Mouse (Mus musculus): Measurements from ENCODE around the gene Qser1. TPM values are rescaled to one million over a fixed set of nuclear protein-coding genes. Genes with fewer than 3 reads are reported as not detected.
A peak's percentile ranks its signal among the peaks of the same experiment; 100 is the strongest.

Qser1 gene
- polyA plus RNA-seq, 2 experiments, result 2.4 to 2.7 TPM

DNA sequence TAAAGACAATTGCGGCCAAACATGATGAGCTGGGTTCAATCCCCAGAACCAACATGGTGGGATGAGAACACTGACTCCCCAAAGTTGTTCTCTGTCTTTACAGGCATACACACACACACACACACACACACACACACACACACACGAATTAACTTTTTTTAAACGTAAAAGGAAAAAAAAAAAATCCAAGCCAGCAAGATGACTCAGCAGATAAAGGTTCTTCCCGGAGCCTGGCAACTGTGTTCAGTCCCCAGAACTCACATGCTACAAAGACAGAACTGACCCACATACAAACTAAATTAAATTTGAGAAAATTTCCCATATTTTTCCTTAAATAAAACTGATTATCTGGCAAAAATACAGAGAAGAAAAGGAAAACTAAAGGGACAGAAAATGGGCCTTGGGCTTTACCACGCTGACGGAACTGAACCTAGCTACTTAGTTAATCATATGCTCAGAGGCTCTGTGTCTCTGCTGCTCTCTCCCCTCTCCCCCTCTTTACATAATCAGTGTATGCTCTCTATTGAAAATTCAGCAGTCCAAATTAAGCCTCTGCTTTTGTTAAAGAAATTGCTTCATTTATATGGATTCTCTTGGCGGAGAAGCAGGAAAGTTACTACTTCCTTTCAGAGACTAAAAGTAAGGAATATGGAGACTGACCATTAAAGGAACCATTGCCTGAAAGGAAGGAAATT is 83.9 kb downstream of the Qser1 start:
- TF ChIP-seq CTCF (IDR thresholded peaks at IDR 0.05; ENCODE audit: low read depth) (no peak), EP300 (IDR thresholded peaks at IDR 0.05; ENCODE audit: low read depth) (no peak)
- H3K27ac ChIP-seq, result no peak overlapping the region
- no peak overlapping the region for H3K4me2 ChIP-seq (ENCODE audit: low read depth)
- H3K27me3 ChIP-seq (ENCODE audit: control insufficient read depth, insufficient read depth, low read length), result no peaks in the 10 kb centered on the region
- no peaks in the 10 kb centered on the region for H3K36me3 ChIP-seq (replicated peaks; ENCODE audit: control insufficient read depth, insufficient read depth, low read depth)
- no peak overlapping the region for H3K9ac ChIP-seq (replicated peaks)
- WGBS (ENCODE audit: insufficient replicate concordance), result 51% methylated on average over 7 of the region's 7 CpGs
- DNase-seq (ENCODE audit: low read depth in 3 of 3, low spot score in 3 of 3) (no peak), ATAC-seq (ENCODE audit: insufficient read depth) (no peak)
- H3K9me3 ChIP-seq (ENCODE audit: control insufficient read depth, low read length), result no peaks in the 10 kb centered on the region
- H3K4me1 ChIP-seq (replicated peaks; ENCODE audit: control insufficient read depth in 2 of 2, insufficient read depth in 2 of 2, low read length in 1 of 2), result peaks cover 0 to 9% of the 10 kb centered on the region in 2 experiments; a peak in 2 of 4 replicates
- no peak overlapping the region for H3K4me3 ChIP-seq (ENCODE audit: insufficient read depth in 1 of 2, low read depth in 2 of 2, low read length in 2 of 2)

DNA sequence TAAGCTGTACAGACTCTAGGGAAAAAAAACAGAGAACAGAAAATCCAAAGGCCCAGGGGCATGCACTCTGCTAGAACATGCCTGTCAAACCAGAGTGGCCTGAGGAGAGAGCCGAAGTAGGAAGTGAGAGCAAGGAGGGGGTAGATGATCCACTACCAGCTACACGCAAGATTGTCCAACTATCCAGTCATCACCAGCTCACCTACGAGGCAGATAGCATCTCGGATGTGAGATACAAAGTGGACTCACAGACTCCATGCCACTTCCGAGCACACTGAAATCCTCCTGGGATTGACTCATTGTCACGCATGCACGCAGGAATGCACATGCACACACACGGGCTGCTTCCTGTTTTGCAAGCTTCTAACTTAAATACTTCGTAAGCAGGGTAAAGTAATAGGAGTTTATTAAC is 84.5 kb downstream of the Qser1 start:
- DNase-seq (ENCODE audit: low read depth in 3 of 3, low spot score in 3 of 3) (no peak), ATAC-seq (ENCODE audit: insufficient read depth) (0 out of 2 replicates have a peak, but pooled peaks have one; percentile 13)
- Histone ChIP-seq H3K9ac (replicated peaks) (no peak overlapping the region), H3K9me3 (ENCODE audit: control insufficient read depth, low read length) (no peaks in the 10 kb centered on the region), H3K4me3 (ENCODE audit: insufficient read depth in 1 of 2, low read depth in 2 of 2, low read length in 2 of 2) (no peak overlapping the region), H3K4me2 (ENCODE audit: low read depth) (no peak overlapping the region), H3K27ac (no peak overlapping the region), H3K4me1 (replicated peaks; ENCODE audit: control insufficient read depth in 2 of 2, insufficient read depth in 2 of 2, low read length in 1 of 2) (peaks cover 0 to 9% of the 10 kb centered on the region in 2 experiments; a peak in 2 of 4 replicates), H3K36me3 (replicated peaks; ENCODE audit: control insufficient read depth, insufficient read depth, low read depth) (no peaks in the 10 kb centered on the region), H3K27me3 (ENCODE audit: control insufficient read depth, insufficient read depth, low read length) (no peaks in the 10 kb centered on the region)
- no peak for TF ChIP-seq CTCF (IDR thresholded peaks at IDR 0.05; ENCODE audit: low read depth)
- TF ChIP-seq EP300 (IDR thresholded peaks at IDR 0.05; ENCODE audit: low read depth), result no peak
- 50% methylated on average over 9 of the region's 9 CpGs for WGBS (ENCODE audit: insufficient replicate concordance)

DNA sequence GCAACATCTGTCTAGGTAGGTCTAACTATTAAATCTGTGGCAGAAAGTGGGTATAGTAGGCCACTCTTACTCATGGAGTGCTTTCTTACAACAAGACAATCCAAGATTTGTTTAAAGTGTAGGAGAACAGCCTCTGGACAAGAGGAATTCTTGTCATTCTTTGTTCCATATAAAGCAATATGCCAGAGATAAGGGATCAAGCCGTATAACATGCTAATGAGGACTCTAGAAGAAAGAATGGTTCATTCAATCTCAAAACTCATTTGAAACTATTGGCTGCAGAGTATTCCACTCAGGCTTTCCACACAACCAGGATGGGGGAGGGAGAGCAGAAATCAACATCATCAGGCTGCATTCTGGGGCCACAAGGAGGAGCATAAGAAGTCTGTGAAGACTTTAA is 89.2 kb downstream of the Qser1 start:
- H3K4me2 ChIP-seq (ENCODE audit: low read depth), result no peak overlapping the region
- H3K4me1 ChIP-seq (replicated peaks; ENCODE audit: control insufficient read depth in 2 of 2, insufficient read depth in 2 of 2, low read length in 1 of 2), result peaks cover 0 to 3% of the 10 kb centered on the region in 2 experiments; a peak in 1 of 4 replicates
- H3K27ac ChIP-seq, result no peak overlapping the region
- H3K9ac ChIP-seq (replicated peaks), result no peak overlapping the region
- DNase-seq (ENCODE audit: low read depth in 3 of 3, low spot score in 3 of 3), result no peak
- ATAC-seq (ENCODE audit: insufficient read depth), result no peak
- H3K9me3 ChIP-seq (ENCODE audit: control insufficient read depth, low read length), result no peaks in the 10 kb centered on the region
- TF ChIP-seq EP300 (IDR thresholded peaks at IDR 0.05; ENCODE audit: low read depth) (no peak), CTCF (IDR thresholded peaks at IDR 0.05; ENCODE audit: low read depth) (no peak)
- H3K36me3 ChIP-seq (replicated peaks; ENCODE audit: control insufficient read depth, insufficient read depth, low read depth), result no peaks in the 10 kb centered on the region
- H3K4me3 ChIP-seq (ENCODE audit: insufficient read depth in 1 of 2, low read depth in 2 of 2, low read length in 2 of 2), result no peak overlapping the region
- no peaks in the 10 kb centered on the region for H3K27me3 ChIP-seq (ENCODE audit: control insufficient read depth, insufficient read depth, low read length)
- 53% methylated on average over 1 of the region's 1 CpGs for WGBS (ENCODE audit: insufficient replicate concordance)

DNA sequence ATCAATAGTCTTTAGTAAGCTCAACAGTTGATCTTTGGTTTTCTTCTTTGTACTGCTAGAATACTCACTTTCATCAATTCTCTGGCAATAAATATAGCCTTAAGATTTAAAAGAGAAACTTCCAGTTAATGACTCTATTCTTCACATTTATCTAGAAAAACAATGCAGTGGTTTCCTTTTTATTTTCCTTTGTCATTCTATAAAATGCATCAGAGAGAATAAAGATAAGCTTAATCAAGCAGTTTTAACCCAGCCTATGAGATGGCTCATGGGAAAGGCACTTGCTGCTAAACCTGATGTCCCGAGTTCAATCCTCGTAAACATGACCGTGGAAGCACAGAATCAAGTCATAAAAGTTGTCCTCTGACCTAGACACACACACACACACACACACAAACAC is 94.5 kb downstream of the Qser1 start:
- ATAC-seq (ENCODE audit: insufficient read depth) (no peak), DNase-seq (ENCODE audit: low read depth in 3 of 3, low spot score in 3 of 3) (no peak)
- Histone ChIP-seq H3K27me3 (ENCODE audit: control insufficient read depth, insufficient read depth, low read length) (no peaks in the 10 kb centered on the region), H3K9ac (replicated peaks) (no peak overlapping the region), H3K4me1 (replicated peaks; ENCODE audit: control insufficient read depth in 2 of 2, insufficient read depth in 2 of 2, low read length in 1 of 2) (no peaks in the 10 kb centered on the region), H3K4me2 (ENCODE audit: low read depth) (no peak overlapping the region), H3K4me3 (ENCODE audit: insufficient read depth in 1 of 2, low read depth in 2 of 2, low read length in 2 of 2) (no peak overlapping the region), H3K36me3 (replicated peaks; ENCODE audit: control insufficient read depth, insufficient read depth, low read depth) (no peaks in the 10 kb centered on the region), H3K27ac (no peak overlapping the region), H3K9me3 (ENCODE audit: control insufficient read depth, low read length) (no peaks in the 10 kb centered on the region)
- WGBS (ENCODE audit: insufficient replicate concordance), result 66% methylated on average over 3 of the region's 3 CpGs
- TF ChIP-seq EP300 (IDR thresholded peaks at IDR 0.05; ENCODE audit: low read depth) (no peak), CTCF (IDR thresholded peaks at IDR 0.05; ENCODE audit: low read depth) (no peak)

DNA sequence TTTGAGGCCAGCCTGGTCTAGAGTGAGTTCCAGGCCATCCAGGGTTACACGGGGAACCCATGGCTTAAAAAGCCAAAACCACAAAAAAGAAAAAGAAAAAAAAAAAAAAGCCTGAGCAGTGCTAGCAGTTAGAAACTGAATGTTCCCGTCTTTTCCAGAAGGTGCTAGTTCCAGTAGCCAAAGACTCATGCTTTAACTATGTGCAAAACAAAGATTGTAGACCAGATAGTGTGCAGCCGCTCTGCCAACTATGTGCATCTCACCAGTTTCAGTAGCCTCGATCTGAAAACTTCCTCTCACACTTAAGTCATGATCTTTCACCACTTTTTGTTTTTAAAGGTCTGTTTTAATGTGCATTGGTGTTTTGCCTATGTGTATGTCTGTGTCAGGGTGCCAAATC is 98.7 kb downstream of the Qser1 start:
- ATAC-seq (ENCODE audit: insufficient read depth), result no peak
- Histone ChIP-seq H3K4me3 (ENCODE audit: insufficient read depth in 1 of 2, low read depth in 2 of 2, low read length in 2 of 2) (no peak overlapping the region), H3K4me2 (ENCODE audit: low read depth) (no peak overlapping the region), H3K9ac (replicated peaks) (no peak overlapping the region), H3K27ac (no peak overlapping the region), H3K36me3 (replicated peaks; ENCODE audit: control insufficient read depth, insufficient read depth, low read depth) (no peaks in the 10 kb centered on the region), H3K4me1 (replicated peaks; ENCODE audit: control insufficient read depth in 2 of 2, insufficient read depth in 2 of 2, low read length in 1 of 2) (no peaks in the 10 kb centered on the region), H3K9me3 (ENCODE audit: control insufficient read depth, low read length) (no peaks in the 10 kb centered on the region), H3K27me3 (ENCODE audit: control insufficient read depth, insufficient read depth, low read length) (no peaks in the 10 kb centered on the region; the same call in 1 of the 2 replicates)
- no peak for DNase-seq (ENCODE audit: low read depth in 3 of 3, low spot score in 3 of 3)
- TF ChIP-seq CTCF (IDR thresholded peaks at IDR 0.05; ENCODE audit: low read depth), result no peak
- no peak for TF ChIP-seq EP300 (IDR thresholded peaks at IDR 0.05; ENCODE audit: low read depth)
- 48% methylated on average over 4 of the region's 4 CpGs for WGBS (ENCODE audit: insufficient replicate concordance)

Data from liver, embryonic 14.5 days (tissue).